Mouse (Mus musculus) midbrain, embryonic 11.5 days (tissue): Measurements from ENCODE around the gene Kirrel. TPM values are rescaled to one million over a fixed set of nuclear protein-coding genes. Genes with fewer than 3 reads are reported as not detected.
"Not testable (repeated sequence)": the region's sequence is repeated elsewhere in the genome, so short reads cannot be mapped to it uniquely, and the experiment has no call there.

Source experiments
- ATAC-seq: fragments of 200-750 bp; cut with Nextera tagmentation; 2 replicates; pipeline ENCODE4 v1.8.0; 2017; ENCODE audit warnings: moderate TSS enrichment, moderate library complexity; ENCODE audit not compliant: low FRiP score
- DNase-seq: peaks from one replicate; pipeline ENCODE4 v3.0.0; 2015; ENCODE audit warnings: low spot score; ENCODE audit errors: missing footprints
- H3K27ac ChIP-seq: fragments of 300-500 bp; sonication (generic); 2 replicates; pipeline ENCODE4 v1.5.1; 2014; ENCODE audit warnings: low read depth, low read length
- H3K27me3 ChIP-seq: fragments of 300-500 bp; sonication (generic); 2 replicates; pipeline ENCODE4 v1.6.1; 2014; ENCODE audit warnings: mild to moderate bottlenecking, low read length, moderate library complexity, mixed read lengths; ENCODE audit not compliant: control insufficient read depth, insufficient read depth
- H3K36me3 ChIP-seq: fragments of 300-500 bp; sonication (generic); 2 replicates; pipeline ENCODE4 v1.6.1; 2014; ENCODE audit warnings: mild to moderate bottlenecking, low read length, moderate library complexity, mixed read lengths; ENCODE audit not compliant: control insufficient read depth, insufficient read depth
- H3K4me1 ChIP-seq: fragments of 300-500 bp; sonication (generic); 2 replicates; pipeline ENCODE4 v1.6.1; 2014; ENCODE audit warnings: low read length; ENCODE audit not compliant: control insufficient read depth, insufficient read depth
- H3K4me2 ChIP-seq: fragments of 300-500 bp; sonication (generic); 2 replicates; pipeline ENCODE4 v1.6.1; 2014; ENCODE audit warnings: mild to moderate bottlenecking, moderate library complexity
- H3K4me3 ChIP-seq: fragments of 300-500 bp; sonication (generic); 2 replicates; pipeline ENCODE4 v1.5.1; 2014; ENCODE audit warnings: low read depth, low read length
- H3K9ac ChIP-seq: fragments of 300-500 bp; sonication (generic); 2 replicates; pipeline ENCODE4 v1.6.1; 2014; ENCODE audit warnings: low read length
- H3K9me3 ChIP-seq: fragments of 300-500 bp; sonication (generic); 2 replicates; pipeline ENCODE4 v1.6.1; 2016; ENCODE audit warnings: low read length; ENCODE audit not compliant: control insufficient read depth
- WGBS: fragments of 180-500 bp; shearing (Covaris S2); extraction: QIAGEN DNeasy Blood & Tissue Kit; methylation state at CpG from one replicate; pipeline ENCODE4 v1.1.7; 2014; 5-methylcytosine and 5-hydroxymethylcytosine counted together
- polyA plus RNA-seq: library from polyadenylated mRNA; unstranded; fragments of >200 nt; fragmentation: Nextera tagmentation; extraction: Ambion mirVana; gene quantifications from 2 replicates; pipeline ENCODE4 v1.2.1, GENCODE M21; 2014

Kirrel gene
- polyA plus RNA-seq, 1 experiment from 2014 or later: 7.4 TPM

GRCm38 (mm10) chr3:87131694-87132347, 42.7 kb downstream of the Kirrel start:
- no peaks in the 10 kb centered on the region for H3K9me3 ChIP-seq

GRCm38 (mm10) chr3:87130933-87131332, 43.6 kb downstream of the Kirrel start:
- Histone ChIP-seq H3K9ac (no peak overlapping the region), H3K4me3 (no peak overlapping the region), H3K4me2 (no peak overlapping the region; the same call in 1 of the 2 replicates), H3K27me3 (no peaks in the 10 kb centered on the region), H3K27ac (no peak overlapping the region; the same call in 1 of the 2 replicates), H3K9me3 (no peaks in the 10 kb centered on the region), H3K36me3 (no peaks in the 10 kb centered on the region), H3K4me1 (peaks cover 15% of the 10 kb centered on the region)
- 29% methylated on average over 6 of the region's 6 CpGs for WGBS
- DNase-seq (no peak), ATAC-seq (peak; percentile 16; the same call in 1 of the 2 replicates)

More at GRCm38 (mm10) chr3:87131694-87132347, 42.7 kb downstream of the Kirrel start:
- H3K9ac ChIP-seq: no peak overlapping the region
- H3K27me3 ChIP-seq: no peaks in the 10 kb centered on the region
- H3K36me3 ChIP-seq: no peaks in the 10 kb centered on the region
- DNase-seq (no peak), ATAC-seq (no peak)
- WGBS: 74% methylated on average over 11 of the region's 11 CpGs
- H3K4me3 ChIP-seq: no peak overlapping the region
- no peak overlapping the region for H3K4me2 ChIP-seq
- H3K4me1 ChIP-seq: peaks cover 17% of the 10 kb centered on the region
- no peak overlapping the region for H3K27ac ChIP-seq

GRCm38 (mm10) chr3:87123795-87124194, 50.8 kb downstream of the Kirrel start:
- no peak for ATAC-seq
- no peak overlapping the region for H3K4me3 ChIP-seq
- 97% methylated on average over 6 of the region's 6 CpGs for WGBS
- no peaks in the 10 kb centered on the region for H3K9me3 ChIP-seq
- H3K9ac ChIP-seq: no peak overlapping the region
- H3K27me3 ChIP-seq: no peaks in the 10 kb centered on the region
- H3K4me2 ChIP-seq: no peak overlapping the region
- no peaks in the 10 kb centered on the region for H3K4me1 ChIP-seq
- DNase-seq: no peak
- H3K27ac ChIP-seq: no peak overlapping the region
- H3K36me3 ChIP-seq: no peaks in the 10 kb centered on the region

- Histone ChIP-seq H3K4me1 (no peaks in the 10 kb centered on the region), H3K9ac (no peak overlapping the region), H3K27me3 (no peaks in the 10 kb centered on the region), H3K4me3 (no peak overlapping the region), H3K4me2 (no peak overlapping the region), H3K9me3 (no peaks in the 10 kb centered on the region), H3K36me3 (no peaks in the 10 kb centered on the region), H3K27ac (no peak overlapping the region)
- 87% methylated on average over 9 of the region's 9 CpGs for WGBS
- DNase-seq: no peak
- ATAC-seq: no peak
Observed at GRCm38 (mm10) chr3:87118214-87118613, 56.3 kb downstream of the Kirrel start.

- Histone ChIP-seq H3K4me3 (no peak overlapping the region), H3K9ac (no peak overlapping the region), H3K27ac (no peak overlapping the region), H3K9me3 (no peaks in the 10 kb centered on the region), H3K27me3 (no peaks in the 10 kb centered on the region), H3K36me3 (no peaks in the 10 kb centered on the region), H3K4me2 (no peak overlapping the region), H3K4me1 (no peaks in the 10 kb centered on the region)
- ATAC-seq: no peak
- no peak for DNase-seq
- 84% methylated on average over 12 of the region's 12 CpGs for WGBS
Observed at GRCm38 (mm10) chr3:87117632-87118031, 56.9 kb downstream of the Kirrel start.

GRCm38 (mm10) chr3:87115726-87116540, 58.6 kb downstream of the Kirrel start:
- 82% methylated on average over 6 of the region's 6 CpGs for WGBS
- Histone ChIP-seq H3K4me1 (no peaks in the 10 kb centered on the region), H3K27me3 (no peaks in the 10 kb centered on the region), H3K36me3 (no peaks in the 10 kb centered on the region), H3K27ac (no peak overlapping the region), H3K9ac (no peak overlapping the region), H3K4me3 (no peak overlapping the region), H3K9me3 (no peaks in the 10 kb centered on the region), H3K4me2 (no peak overlapping the region)
- ATAC-seq (no peak), DNase-seq (no peak)

GRCm38 (mm10) chr3:87115271-87115670, 59.3 kb downstream of the Kirrel start:
- H3K27me3 ChIP-seq: no peaks in the 10 kb centered on the region
- H3K4me2 ChIP-seq: no peak overlapping the region
- no peak for ATAC-seq
- no peaks in the 10 kb centered on the region for H3K36me3 ChIP-seq
- whole genome bisulfite sequencing: 80% methylated on average over 8 of the region's 8 CpGs
- H3K27ac ChIP-seq: no peak overlapping the region
- no peaks in the 10 kb centered on the region for H3K9me3 ChIP-seq
- DNase-seq: no peak
- no peak overlapping the region for H3K9ac ChIP-seq
- H3K4me1 ChIP-seq: no peaks in the 10 kb centered on the region
- H3K4me3 ChIP-seq: no peak overlapping the region

- Histone ChIP-seq H3K9me3 (no peaks in the 10 kb centered on the region), H3K27me3 (no peaks in the 10 kb centered on the region), H3K4me1 (no peaks in the 10 kb centered on the region), H3K27ac (no peak overlapping the region), H3K4me3 (no peak overlapping the region), H3K36me3 (no peaks in the 10 kb centered on the region), H3K9ac (no peak overlapping the region), H3K4me2 (no peak overlapping the region)
- WGBS: 82% methylated on average over 9 of the region's 9 CpGs
- ATAC-seq (no peak), DNase-seq (no peak)
Observed at GRCm38 (mm10) chr3:87114801-87115200, 59.7 kb downstream of the Kirrel start.

- not testable (repeated sequence) for H3K4me1 ChIP-seq, ATAC-seq, H3K9ac ChIP-seq, H3K4me2 ChIP-seq, H3K36me3 ChIP-seq, DNase-seq, H3K27me3 ChIP-seq, H3K27ac ChIP-seq, H3K9me3 ChIP-seq, H3K4me3 ChIP-seq
- 67% methylated on average over 1 of the region's 1 CpGs for WGBS
Observed at GRCm38 (mm10) chr3:87113881-87114280, 60.7 kb downstream of the Kirrel start.
